Mouse (Mus musculus) frontal cortex, adult (tissue): ENCODE measurements around the gene Smarcd2.

Experiments
- ATAC-seq: cut with Nextera tagmentation; 2 replicates; pipeline ENCODE4 v1.9.2; 2017; ENCODE audit warnings: mild to moderate bottlenecking, moderate library complexity, mixed read lengths; ENCODE audit not compliant: low TSS enrichment

The Smarcd2 gene

DNA sequence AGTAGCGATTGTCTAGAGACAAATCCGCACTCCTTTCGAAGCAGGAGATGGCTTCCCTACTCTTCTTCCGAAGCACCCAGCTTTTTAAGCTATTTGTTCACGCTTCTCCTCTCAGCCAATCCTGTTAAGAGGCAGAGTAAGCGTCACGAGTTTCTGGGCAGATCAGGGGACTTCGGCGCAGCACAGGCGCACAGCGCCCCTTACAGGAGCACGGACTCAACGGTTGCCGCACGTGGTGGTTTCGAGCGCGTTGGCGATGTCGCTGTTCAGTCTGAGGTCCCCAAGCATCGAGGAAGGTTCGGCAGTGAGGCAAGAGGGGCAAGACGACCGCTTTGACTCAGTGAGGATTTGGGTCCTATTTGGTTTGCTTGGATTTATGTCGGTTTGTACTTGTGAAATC lies 3.7 kb upstream of the Smarcd2 start, which contains the start of gene Tcam1:
TSS of gene Tcam1 (plus strand) at position 219 of the 400 bp plus-strand sequence.
- ATAC-seq = peak; percentile 79

DNA sequence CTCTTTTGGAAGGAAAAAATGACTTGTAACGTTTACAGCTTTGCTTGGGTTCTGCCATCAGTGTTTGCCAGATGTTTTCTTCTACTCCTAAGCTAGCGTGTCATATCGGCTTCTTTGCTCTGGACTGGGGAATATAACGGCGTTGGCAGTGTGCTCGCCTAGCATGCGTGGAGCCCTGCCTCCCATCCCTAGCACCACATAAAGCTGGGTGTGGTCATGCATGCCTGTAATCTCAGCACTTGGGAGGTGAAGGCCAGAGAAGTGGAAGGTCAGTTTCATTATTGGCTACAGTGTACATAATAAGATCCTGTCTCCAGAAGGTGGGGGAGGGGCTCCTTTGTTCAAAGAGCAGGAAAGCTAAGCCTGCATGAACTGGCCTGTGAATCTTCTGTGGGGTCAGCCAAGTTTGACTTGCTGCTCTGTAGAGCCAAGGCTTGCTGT lies 2.2 kb upstream of the Smarcd2 start:
- ATAC-seq = no peak

GRCm38 (mm10) chr11:106274374-106274773 lies 1.6 kb upstream of the Smarcd2 start:
- no peak for ATAC-seq

GRCm38 (mm10) chr11:106273811-106274210 lies 1.0 kb upstream of the Smarcd2 start:
- no peak for ATAC-seq

- no peak for ATAC-seq
Measured at GRCm38 (mm10) chr11:106273311-106273684, 526 bp upstream of the Smarcd2 start.

- peak; percentile 7; the same call in 1 of the 2 replicates for ATAC-seq
Measured at GRCm38 (mm10) chr11:106271794-106272643, 753 bp downstream of the Smarcd2 start.

DNA sequence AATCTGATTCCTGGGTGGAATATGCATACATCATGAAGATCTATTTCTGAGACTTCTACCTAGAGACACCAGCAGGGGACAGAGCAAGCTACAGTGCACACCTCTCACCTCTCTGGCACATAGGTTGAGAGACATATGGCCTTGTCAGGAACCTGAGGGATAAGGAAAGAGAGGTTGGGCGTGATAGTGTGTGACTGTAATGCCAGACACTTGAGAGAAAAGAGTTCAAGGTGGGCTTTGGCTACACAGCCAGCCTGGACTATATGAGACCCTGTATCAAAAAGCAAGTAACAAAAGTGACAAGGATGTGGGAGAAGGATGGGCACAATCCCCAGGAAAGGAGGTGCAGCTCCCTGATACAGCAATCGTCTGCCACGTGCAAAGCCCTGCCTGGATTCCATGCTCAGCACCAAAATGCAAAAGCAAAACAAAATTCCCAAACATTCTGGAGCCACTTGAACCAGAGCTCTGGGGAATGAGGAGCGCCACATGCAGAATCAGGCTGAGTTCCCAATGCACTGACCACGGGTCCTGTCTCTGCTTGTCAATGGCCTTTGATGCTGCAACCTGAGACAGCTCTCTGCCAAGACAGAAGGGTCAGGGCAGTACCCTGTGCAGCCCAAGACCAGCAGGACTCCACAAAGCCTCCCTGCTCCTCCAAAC lies 1.5 kb downstream of the Smarcd2 start:
- ATAC-seq = no peak

DNA sequence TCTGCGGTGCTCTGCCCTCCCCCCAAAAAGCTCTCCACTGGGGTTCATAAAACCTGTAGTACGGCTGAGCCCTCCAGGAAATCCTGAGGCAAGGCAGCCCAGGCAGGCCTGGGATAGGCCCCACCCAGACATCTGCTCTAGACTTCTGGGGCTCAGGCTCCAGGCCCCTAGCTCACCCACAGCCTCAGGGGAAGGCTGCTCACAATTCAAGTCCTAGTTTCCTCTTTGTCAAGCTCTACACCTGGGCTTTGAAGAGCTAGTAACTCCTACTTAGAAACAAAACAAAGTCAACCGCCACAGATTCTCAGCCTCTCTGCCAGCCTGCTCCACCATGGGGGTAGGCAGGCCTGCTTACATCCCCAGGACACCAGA lies 3.7 kb downstream of the Smarcd2 start:
- ATAC-seq = no peak

DNA sequence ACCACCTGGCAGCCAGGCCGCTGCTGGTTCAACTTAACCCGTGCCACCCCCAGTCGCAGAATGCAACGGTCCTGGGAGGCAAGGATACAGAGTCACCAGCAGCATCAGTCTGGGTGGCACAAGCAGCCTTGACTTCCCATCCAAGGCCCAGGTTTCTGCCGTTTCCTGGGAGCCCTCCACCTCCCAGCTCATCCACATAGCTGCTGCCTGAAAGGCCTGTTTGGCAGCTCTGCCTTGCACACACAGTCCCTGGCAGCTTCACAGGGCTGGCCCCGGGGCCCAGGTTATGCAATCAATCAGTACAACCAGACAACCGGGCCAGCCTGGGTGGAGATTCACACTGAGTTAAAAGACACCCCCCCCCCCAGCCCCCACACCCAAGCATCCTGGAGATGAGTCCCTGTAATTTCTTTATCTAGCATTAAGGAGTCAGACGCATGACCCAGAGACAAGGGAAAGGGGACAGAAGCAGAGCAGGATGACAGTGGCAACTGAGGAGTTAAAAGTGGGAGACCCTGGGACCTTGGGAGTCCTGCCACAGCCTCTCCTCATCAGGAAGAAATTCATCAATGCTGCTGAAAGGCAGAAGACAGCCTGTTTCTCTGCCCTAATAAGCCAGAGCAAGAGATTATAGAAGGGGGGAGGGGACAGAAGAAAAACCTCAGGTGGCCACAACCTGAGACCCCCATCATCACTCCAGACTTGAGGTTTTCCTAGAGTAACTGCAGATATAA lies 4.3 kb downstream of the Smarcd2 start:
- peak; percentile 26; the same call in 1 of the 2 replicates for ATAC-seq

DNA sequence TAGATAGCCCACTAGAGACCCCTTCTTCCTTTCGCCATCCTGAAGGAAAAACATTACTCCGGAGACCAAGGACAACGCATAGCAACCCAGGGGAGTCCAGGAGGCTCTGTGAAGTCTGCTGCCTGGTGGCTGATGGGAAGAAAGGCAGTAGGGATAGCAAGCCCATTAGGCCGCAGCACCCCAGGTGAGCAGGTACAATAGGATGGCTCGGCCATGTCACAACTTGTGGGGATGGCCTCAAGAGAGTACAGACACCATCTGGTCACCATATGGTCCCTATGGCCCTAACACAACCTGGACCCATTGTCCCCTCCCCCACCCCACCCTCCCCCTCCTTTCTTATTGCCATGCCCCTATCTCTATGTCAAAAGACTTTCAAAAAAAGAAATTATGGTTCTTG lies 4.9 kb downstream of the Smarcd2 start:
- ATAC-seq = no peak

DNA sequence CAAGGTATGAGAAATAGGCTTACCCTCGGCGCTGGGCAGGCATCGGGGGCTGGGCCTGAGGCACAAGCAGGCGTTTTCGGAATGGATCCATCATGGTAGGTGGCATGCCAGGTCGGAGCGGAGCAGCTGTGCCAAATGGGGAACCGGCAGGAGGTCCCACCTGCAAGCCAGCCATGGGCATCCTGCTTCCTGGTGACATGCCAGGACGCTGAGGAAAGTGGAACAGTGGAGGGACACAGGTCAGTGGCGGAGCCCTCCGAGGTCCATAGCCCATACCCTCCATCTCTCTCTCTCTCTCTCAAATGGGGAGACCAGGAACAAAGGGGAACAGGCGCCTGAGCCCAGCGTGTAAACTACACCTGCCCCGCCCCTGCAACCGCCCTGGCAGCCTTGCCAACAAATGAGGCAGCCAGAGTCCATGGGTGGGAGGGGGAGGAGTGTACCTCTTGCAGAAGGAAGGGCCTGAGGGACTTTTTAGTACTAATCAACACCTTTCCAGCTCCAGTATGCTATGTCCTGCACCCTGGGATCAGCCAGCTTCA lies 5.4 kb downstream of the Smarcd2 start:
- no peak for ATAC-seq

DNA sequence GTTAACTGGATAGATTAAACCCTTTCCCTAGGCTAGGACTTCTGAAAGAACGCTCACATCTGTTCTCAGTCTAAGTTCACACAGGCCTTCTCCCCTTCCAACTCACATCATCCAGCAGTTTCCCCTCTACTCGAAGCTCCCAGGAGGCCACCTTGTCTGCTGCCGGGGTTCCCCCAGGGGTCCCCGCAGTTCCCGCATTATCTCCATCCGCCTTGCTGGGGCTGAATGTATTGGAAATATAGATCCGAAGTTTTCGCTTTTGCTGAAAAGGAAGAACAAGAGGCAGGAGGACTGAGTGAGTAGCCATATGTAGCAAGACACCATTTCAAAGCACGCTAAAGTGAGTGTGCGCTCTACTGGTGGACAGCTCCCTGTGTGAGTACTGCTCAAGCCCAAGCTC lies 6.3 kb downstream of the Smarcd2 start:
- no peak for ATAC-seq

DNA sequence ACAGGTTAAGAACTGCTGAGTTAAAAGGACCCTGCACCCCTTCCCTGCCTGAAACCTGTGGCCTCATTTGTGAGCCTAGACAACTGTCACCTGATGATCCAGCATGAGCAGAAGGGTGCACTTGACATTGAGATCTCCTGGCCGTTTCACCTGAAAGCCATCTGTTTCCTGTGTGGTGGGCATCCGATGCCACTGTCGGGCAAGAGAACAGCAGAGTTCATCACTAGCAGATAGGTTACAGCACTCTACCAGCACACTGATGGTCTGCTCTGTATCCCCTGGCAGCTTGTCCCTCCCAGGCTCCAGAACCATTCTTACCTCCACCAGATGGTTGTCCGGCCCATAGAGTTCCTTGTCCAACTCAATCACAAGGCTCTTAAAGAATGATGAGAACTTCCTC lies 7.2 kb downstream of the Smarcd2 start:
- ATAC-seq = no peak

- no peak for ATAC-seq
Measured at GRCm38 (mm10) chr11:106264988-106265387, 7.8 kb downstream of the Smarcd2 start.

DNA sequence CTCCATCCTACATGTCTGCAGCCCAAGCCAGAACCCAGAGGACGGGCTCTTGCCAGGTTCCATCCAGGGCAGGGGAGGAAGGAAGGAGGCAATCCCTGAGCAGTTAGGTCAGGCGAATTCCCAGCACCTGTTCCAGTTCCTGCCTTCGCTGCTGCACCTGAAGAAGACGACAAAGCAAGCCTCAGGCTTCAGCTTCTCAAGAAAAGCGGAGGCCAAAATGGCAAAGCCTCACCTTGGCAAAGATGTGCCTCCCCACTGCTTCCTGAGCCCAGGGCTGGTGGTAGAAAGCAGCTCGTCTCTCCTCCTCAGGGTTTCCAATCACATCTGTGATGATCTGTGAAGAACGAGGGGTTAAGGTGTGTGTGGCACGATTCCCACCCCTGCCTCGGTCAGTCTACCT lies 8.8 kb downstream of the Smarcd2 start:
- ATAC-seq = no peak

- no peak for ATAC-seq
Measured at GRCm38 (mm10) chr11:106260826-106261450, 11.8 kb downstream of the Smarcd2 start.

- no peak for ATAC-seq
Measured at GRCm38 (mm10) chr11:106256775-106257174, 16.0 kb downstream of the Smarcd2 start.

DNA sequence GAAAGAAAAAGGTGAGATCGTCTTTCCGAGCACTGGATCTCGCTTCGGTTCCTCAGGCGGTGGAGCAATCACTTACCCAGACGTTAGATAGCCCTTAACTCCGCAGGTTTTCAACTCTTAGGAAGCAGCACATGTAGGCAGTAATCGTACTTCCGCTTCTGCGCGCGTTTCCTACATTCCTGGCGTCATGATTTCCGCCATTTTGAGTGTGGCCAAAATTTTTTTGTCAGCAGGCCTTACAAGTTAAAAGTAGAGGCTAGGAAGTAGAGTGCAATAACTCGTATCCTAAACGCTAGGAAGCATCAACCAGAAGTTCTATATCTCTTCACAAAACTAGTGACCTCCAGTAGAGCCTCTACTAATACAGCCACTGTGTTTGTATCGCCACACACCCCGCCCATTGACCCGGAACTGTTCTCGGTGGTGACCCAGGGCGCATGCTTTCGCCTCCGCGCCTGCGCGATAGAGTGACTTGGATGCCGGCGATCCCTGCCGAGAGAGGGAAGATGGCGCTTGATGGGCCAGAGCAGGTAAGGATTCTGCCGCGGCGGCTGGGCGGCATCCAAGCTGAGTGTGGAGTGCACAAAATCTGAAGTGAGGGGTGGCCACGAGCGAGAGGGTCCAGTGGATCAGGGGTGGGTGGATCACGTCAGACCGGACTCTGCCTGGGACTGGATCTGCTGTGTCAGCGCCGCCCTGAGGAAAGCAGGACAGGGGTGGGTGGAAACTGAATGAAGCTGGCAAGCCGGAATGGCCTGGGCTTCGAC lies 16.9 kb downstream of the Smarcd2 start, which contains the start of the genes Ftsj3 and Psmc5:
TSS of gene Ftsj3 (minus strand) at position 395 of the 767 bp plus-strand sequence.
TSS of gene Psmc5 (plus strand) at position 470 of the 767 bp plus-strand sequence.
- ATAC-seq = peak; percentile 91

GRCm38 (mm10) chr11:106255174-106255573 lies 17.6 kb downstream of the Smarcd2 start:
- ATAC-seq = peak; percentile 0; the same call in 1 of the 2 replicates

GRCm38 (mm10) chr11:106254767-106255166 lies 18.0 kb downstream of the Smarcd2 start:
- ATAC-seq = no peak

DNA sequence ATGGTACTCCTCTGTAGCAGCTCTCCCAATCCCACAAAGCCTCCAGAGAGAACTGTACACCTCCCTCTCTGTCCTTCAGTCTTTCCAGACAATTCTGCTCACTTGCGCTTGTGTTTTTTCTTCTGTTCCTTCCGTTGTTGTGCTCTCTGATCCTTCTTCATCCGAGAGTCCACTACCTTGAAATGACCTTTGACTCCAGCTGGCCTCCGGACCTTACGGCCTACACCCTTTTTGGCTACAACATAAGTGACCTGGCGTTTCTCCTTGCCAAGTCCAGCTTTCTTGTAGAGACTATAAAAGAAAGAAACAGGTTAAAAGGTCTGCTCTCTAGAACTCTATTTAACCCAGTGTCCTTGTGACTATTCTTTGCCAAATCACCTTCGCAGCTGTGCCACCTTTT lies 23.4 kb downstream of the Smarcd2 start:
- no peak for ATAC-seq
